Mouse (Mus musculus): ENCODE data around the gene Sirt6.

Gene Sirt6

GRCm38 (mm10) chr10:81595599-81595998 is 32.0 kb downstream of the Sirt6 start:
- no peak for DNase-seq (ENCODE audit: low read depth, low spot score)

GRCm38 (mm10) chr10:81593935-81594334 is 33.7 kb downstream of the Sirt6 start:
- no peak for DNase-seq (ENCODE audit: low read depth, low spot score)

DNA sequence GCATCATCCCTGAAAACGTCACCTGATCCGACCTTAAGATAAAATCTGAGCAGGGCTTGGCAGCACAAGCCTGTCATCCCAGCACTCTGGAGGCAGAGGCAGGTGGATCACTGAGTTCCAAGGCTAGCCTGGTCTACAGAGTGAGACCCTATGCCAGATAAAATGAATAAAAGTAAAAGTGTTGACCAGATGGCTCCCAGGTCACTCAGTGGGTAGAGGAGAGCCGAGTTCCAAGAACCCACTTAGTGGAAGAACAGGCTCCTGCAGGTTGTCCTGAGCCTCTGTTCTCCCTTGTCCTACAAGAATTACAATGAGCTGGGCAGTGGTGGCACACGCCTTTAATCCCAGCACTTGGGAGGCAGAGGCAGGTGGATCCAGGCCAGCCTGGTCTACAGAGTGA is 34.4 kb downstream of the Sirt6 start:
- no peak for DNase-seq (ENCODE audit: low read depth, low spot score)

GRCm38 (mm10) chr10:81592631-81593030 is 35.0 kb downstream of the Sirt6 start:
- no peak for DNase-seq (ENCODE audit: low read depth, low spot score)

DNA sequence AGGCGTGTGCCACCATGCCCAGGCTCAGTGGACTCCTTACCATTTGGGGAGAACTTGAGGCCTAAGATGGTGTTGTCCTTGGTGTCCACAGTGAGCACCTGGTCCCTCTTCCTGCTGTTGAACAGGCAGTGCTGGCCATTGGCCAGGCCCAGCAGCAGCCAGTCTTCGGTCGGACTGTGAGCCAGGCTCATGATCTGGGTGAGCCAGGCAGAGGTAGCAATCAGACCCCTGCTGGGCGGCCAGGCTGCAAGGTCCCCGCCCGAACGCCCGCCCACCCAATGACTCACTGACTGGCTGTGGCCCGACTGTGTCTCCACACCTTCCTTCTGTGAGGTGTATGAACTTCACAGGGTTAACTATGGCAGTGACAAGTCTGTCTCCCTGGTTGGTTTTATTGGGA is 35.8 kb downstream of the Sirt6 start:
- DNase-seq (ENCODE audit: low read depth, low spot score): no peak

GRCm38 (mm10) chr10:81588739-81589138 is 38.9 kb downstream of the Sirt6 start:
- no peak for DNase-seq (ENCODE audit: low read depth, low spot score)

DNA sequence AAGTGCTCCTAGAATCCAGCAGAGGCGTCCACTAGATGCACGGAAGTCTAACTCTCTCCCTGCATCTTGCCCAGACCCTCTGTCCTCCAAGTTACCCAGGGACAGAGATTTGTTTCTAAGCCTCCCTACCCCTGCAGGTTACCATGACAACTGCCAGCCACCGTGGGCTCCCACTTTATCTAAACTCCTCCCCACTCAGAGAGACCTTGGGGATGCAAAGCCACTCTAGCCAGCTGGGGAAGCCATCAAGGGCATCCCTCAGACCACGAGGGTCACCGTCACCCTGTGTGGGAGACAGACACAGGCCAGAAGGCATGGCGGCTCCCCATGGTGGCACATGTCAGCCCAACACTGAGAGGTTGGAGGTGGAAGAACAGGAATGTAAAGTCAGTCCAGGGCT is 44.2 kb downstream of the Sirt6 start:
- no peak for DNase-seq (ENCODE audit: low read depth, low spot score)

DNA sequence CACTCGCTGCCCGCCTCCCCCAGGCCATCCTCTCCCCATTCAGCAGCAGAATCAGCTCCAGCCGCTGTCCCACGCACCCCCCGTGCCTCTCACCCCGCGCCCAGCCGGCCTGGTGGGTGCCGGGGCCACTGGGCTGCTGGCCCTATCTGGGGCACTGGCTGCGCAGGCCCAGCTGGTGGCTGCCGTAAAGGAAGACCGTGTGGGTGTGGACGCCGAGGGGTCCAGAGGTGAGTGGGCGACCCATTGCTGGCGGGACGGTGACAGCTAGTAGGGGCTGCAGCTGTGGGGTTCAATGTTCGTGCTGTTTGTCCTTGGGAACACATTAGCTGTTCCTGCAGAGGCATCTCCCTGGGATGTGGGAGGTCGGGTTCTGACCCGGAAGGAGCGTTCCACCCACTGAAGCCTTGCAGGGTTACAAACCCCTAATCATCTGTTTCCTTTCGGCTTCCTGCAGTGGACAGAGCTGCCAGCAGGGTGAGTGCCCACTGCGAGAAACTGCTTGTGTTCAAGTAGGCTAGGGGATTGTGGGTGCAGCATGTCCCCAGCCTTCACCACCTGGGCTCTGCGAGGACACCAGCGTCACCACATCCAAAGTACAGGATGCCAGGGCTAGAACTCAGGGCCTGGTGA is 47.0 kb downstream of the Sirt6 start:
- no peak for DNase-seq (ENCODE audit: low read depth, low spot score)

GRCm38 (mm10) chr10:81579967-81580366 is 47.6 kb downstream of the Sirt6 start:
- no peak for DNase-seq (ENCODE audit: low read depth, low spot score)

- DNase-seq (ENCODE audit: low read depth, low spot score): peak; percentile 53
These were observed 51.9 kb downstream of the Sirt6 start for GRCm38 (mm10) chr10:81575695-81576094.

- peak; percentile 59 for DNase-seq (ENCODE audit: low read depth, low spot score)
These were observed 52.4 kb downstream of the Sirt6 start for GRCm38 (mm10) chr10:81575208-81575631.

GRCm38 (mm10) chr10:81574081-81575056 is 53.2 kb downstream of the Sirt6 start, which contains the start of gene Tle2:
Gene Tle2 (plus strand): TSS chr10:81574561.
- no peak for DNase-seq (ENCODE audit: low read depth, low spot score)

DNA sequence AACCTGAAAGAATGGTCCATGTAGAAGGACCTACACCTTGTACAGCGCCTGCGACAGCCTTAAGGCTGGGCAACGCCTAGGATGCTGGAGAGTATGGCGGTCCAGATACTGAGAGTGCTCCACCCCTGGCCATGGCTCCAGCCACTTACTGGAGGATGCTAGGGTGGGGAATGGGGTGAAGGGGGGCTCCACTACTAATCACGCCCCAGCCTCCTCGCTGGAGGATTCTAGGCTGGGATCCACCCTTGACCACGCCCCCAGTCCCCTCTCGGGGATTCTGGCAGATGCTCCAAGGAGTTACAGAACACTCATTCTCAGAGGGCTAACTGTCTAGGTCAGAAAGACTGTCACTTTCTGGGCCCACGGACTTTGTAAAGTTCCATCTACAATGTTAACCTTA is 54.6 kb downstream of the Sirt6 start:
- DNase-seq (ENCODE audit: low read depth, low spot score): no peak

- no peak for DNase-seq (ENCODE audit: low read depth, low spot score)
These were observed 55.4 kb downstream of the Sirt6 start for GRCm38 (mm10) chr10:81572133-81572671.
